Mouse (Mus musculus): ENCODE data around the gene Cep41. TPM values are rescaled to one million over a fixed set of nuclear protein-coding genes. Genes with fewer than 3 reads are reported as not detected.

Gene Cep41
- polyA plus RNA-seq, 1 experiment from 2014 or later, result 19.7 TPM

- WGBS, result 45% methylated on average over 6 of the region's 6 CpGs
- Histone ChIP-seq H3K27ac (ENCODE audit: low read depth, low read length) (0 out of 2 replicates have a peak overlapping the region, but pooled peaks have one; percentile 1), H3K9me3 (ENCODE audit: control insufficient read depth, low read length) (no peaks in the 10 kb centered on the region), H3K27me3 (ENCODE audit: control insufficient read depth, insufficient read depth, low read length) (no peaks in the 10 kb centered on the region), H3K9ac (ENCODE audit: low read depth, low read length) (no peak overlapping the region), H3K4me2 (replicated peaks; ENCODE audit: low read depth, low read length) (no peak overlapping the region), H3K36me3 (ENCODE audit: control insufficient read depth, insufficient read depth, low read length) (no peaks in the 10 kb centered on the region), H3K4me1 (replicated peaks; ENCODE audit: control insufficient read depth, insufficient read depth, low read length) (0 out of 2 replicates have a peak, but pooled peaks cover 2% of the 10 kb centered on the region), H3K4me3 (ENCODE audit: low read depth, low read length) (no peak overlapping the region)
- no peak for DNase-seq (ENCODE audit: low spot score)
- ATAC-seq (ENCODE audit: low FRiP score), result no peak
These were observed 39.1 kb downstream of the Cep41 start for GRCm38 (mm10) chr6:30654402-30654859.

- WGBS, result 79% methylated on average over 6 of the region's 6 CpGs
- H3K36me3 ChIP-seq (ENCODE audit: control insufficient read depth, insufficient read depth, low read length), result no peaks in the 10 kb centered on the region
- no peaks in the 10 kb centered on the region for H3K9me3 ChIP-seq (ENCODE audit: control insufficient read depth, low read length)
- 0 out of 2 replicates have a peak, but pooled peaks cover 2% of the 10 kb centered on the region for H3K4me1 ChIP-seq (replicated peaks; ENCODE audit: control insufficient read depth, insufficient read depth, low read length)
- H3K9ac ChIP-seq (ENCODE audit: low read depth, low read length), result no peak overlapping the region
- H3K27ac ChIP-seq (ENCODE audit: low read depth, low read length), result 0 out of 2 replicates have a peak overlapping the region, but pooled peaks have one; percentile 19
- no peak for ATAC-seq (ENCODE audit: low FRiP score)
- no peak overlapping the region for H3K4me2 ChIP-seq (replicated peaks; ENCODE audit: low read depth, low read length)
- H3K27me3 ChIP-seq (ENCODE audit: control insufficient read depth, insufficient read depth, low read length), result no peaks in the 10 kb centered on the region
- no peak for DNase-seq (ENCODE audit: low spot score)
- no peak overlapping the region for H3K4me3 ChIP-seq (ENCODE audit: low read depth, low read length)
These were observed 40.0 kb downstream of the Cep41 start for GRCm38 (mm10) chr6:30653518-30653917.

- no peaks in the 10 kb centered on the region for H3K27me3 ChIP-seq (ENCODE audit: control insufficient read depth, insufficient read depth, low read length)
- peak overlapping the region; percentile 12; the same call in 1 of the 2 replicates for H3K9ac ChIP-seq (ENCODE audit: low read depth, low read length)
- 53% methylated on average over 9 of the region's 9 CpGs for WGBS
- DNase-seq (ENCODE audit: low spot score) (no peak), ATAC-seq (ENCODE audit: low FRiP score) (no peak)
- 0 out of 2 replicates have a peak overlapping the region, but pooled peaks have one; percentile 36 for H3K27ac ChIP-seq (ENCODE audit: low read depth, low read length)
- H3K4me3 ChIP-seq (ENCODE audit: low read depth, low read length), result no peak overlapping the region
- no peaks in the 10 kb centered on the region for H3K9me3 ChIP-seq (ENCODE audit: control insufficient read depth, low read length)
- H3K4me2 ChIP-seq (replicated peaks; ENCODE audit: low read depth, low read length), result no peak overlapping the region
- no peaks in the 10 kb centered on the region for H3K36me3 ChIP-seq (ENCODE audit: control insufficient read depth, insufficient read depth, low read length)
- 0 out of 2 replicates have a peak, but pooled peaks cover 2% of the 10 kb centered on the region for H3K4me1 ChIP-seq (replicated peaks; ENCODE audit: control insufficient read depth, insufficient read depth, low read length)
These were observed 40.9 kb downstream of the Cep41 start for GRCm38 (mm10) chr6:30652425-30653188.

- no peak for ATAC-seq (ENCODE audit: low FRiP score)
- 70% methylated on average over 11 of the region's 11 CpGs for WGBS
- no peak overlapping the region for H3K27ac ChIP-seq (ENCODE audit: low read depth, low read length)
These were observed 43.8 kb downstream of the Cep41 start for GRCm38 (mm10) chr6:30649651-30650296.

GRCm38 (mm10) chr6:30645379-30645778 lies 48.2 kb downstream of the Cep41 start:
- no peaks in the 10 kb centered on the region for H3K27me3 ChIP-seq (ENCODE audit: control insufficient read depth, insufficient read depth, low read length)
- H3K4me3 ChIP-seq (ENCODE audit: low read depth, low read length), result no peak overlapping the region
- no peak overlapping the region for H3K9ac ChIP-seq (ENCODE audit: low read depth, low read length)
- H3K27ac ChIP-seq (ENCODE audit: low read depth, low read length), result no peak overlapping the region
- no peaks in the 10 kb centered on the region for H3K36me3 ChIP-seq (ENCODE audit: control insufficient read depth, insufficient read depth, low read length)
- no peaks in the 10 kb centered on the region for H3K4me1 ChIP-seq (replicated peaks; ENCODE audit: control insufficient read depth, insufficient read depth, low read length)
- H3K9me3 ChIP-seq (ENCODE audit: control insufficient read depth, low read length), result no peaks in the 10 kb centered on the region
- no peak overlapping the region for H3K4me2 ChIP-seq (replicated peaks; ENCODE audit: low read depth, low read length)
- no peak for DNase-seq (ENCODE audit: low spot score)
- WGBS, result 65% methylated on average over 6 of the region's 6 CpGs
- no peak for ATAC-seq (ENCODE audit: low FRiP score)

More at GRCm38 (mm10) chr6:30649651-30650296, 43.8 kb downstream of the Cep41 start:
- H3K4me2 ChIP-seq (replicated peaks; ENCODE audit: low read depth, low read length), result no peak overlapping the region
- no peaks in the 10 kb centered on the region for H3K36me3 ChIP-seq (ENCODE audit: control insufficient read depth, insufficient read depth, low read length)
- H3K9me3 ChIP-seq (ENCODE audit: control insufficient read depth, low read length), result no peaks in the 10 kb centered on the region
- H3K4me1 ChIP-seq (replicated peaks; ENCODE audit: control insufficient read depth, insufficient read depth, low read length), result no peaks in the 10 kb centered on the region
- H3K4me3 ChIP-seq (ENCODE audit: low read depth, low read length), result no peak overlapping the region
- no peak for DNase-seq (ENCODE audit: low spot score)
- H3K27me3 ChIP-seq (ENCODE audit: control insufficient read depth, insufficient read depth, low read length), result no peaks in the 10 kb centered on the region
- no peak overlapping the region for H3K9ac ChIP-seq (ENCODE audit: low read depth, low read length)

GRCm38 (mm10) chr6:30644462-30644861 lies 49.1 kb downstream of the Cep41 start:
- Histone ChIP-seq H3K27ac (ENCODE audit: low read depth, low read length) (no peak overlapping the region), H3K36me3 (ENCODE audit: control insufficient read depth, insufficient read depth, low read length) (no peaks in the 10 kb centered on the region), H3K9me3 (ENCODE audit: control insufficient read depth, low read length) (no peaks in the 10 kb centered on the region), H3K4me3 (ENCODE audit: low read depth, low read length) (no peak overlapping the region), H3K4me1 (replicated peaks; ENCODE audit: control insufficient read depth, insufficient read depth, low read length) (no peaks in the 10 kb centered on the region), H3K4me2 (replicated peaks; ENCODE audit: low read depth, low read length) (no peak overlapping the region), H3K27me3 (ENCODE audit: control insufficient read depth, insufficient read depth, low read length) (no peaks in the 10 kb centered on the region), H3K9ac (ENCODE audit: low read depth, low read length) (no peak overlapping the region)
- no peak for ATAC-seq (ENCODE audit: low FRiP score)
- DNase-seq (ENCODE audit: low spot score), result no peak
- 57% methylated on average over 3 of the region's 3 CpGs for WGBS

- 78% methylated on average over 12 of the region's 12 CpGs for WGBS
- ATAC-seq (ENCODE audit: low FRiP score) (no peak), DNase-seq (ENCODE audit: low spot score) (no peak)
- no peak overlapping the region for H3K9ac ChIP-seq (ENCODE audit: low read depth, low read length)
- H3K4me3 ChIP-seq (ENCODE audit: low read depth, low read length), result no peak overlapping the region
- H3K27ac ChIP-seq (ENCODE audit: low read depth, low read length), result no peak overlapping the region
- no peaks in the 10 kb centered on the region for H3K36me3 ChIP-seq (ENCODE audit: control insufficient read depth, insufficient read depth, low read length)
- H3K27me3 ChIP-seq (ENCODE audit: control insufficient read depth, insufficient read depth, low read length), result no peaks in the 10 kb centered on the region
- H3K4me1 ChIP-seq (replicated peaks; ENCODE audit: control insufficient read depth, insufficient read depth, low read length), result no peaks in the 10 kb centered on the region
- no peak overlapping the region for H3K4me2 ChIP-seq (replicated peaks; ENCODE audit: low read depth, low read length)
- no peaks in the 10 kb centered on the region for H3K9me3 ChIP-seq (ENCODE audit: control insufficient read depth, low read length)
These were observed 49.7 kb downstream of the Cep41 start for GRCm38 (mm10) chr6:30643694-30644460.

- no peak for ATAC-seq (ENCODE audit: low FRiP score)
- H3K4me2 ChIP-seq (replicated peaks; ENCODE audit: low read depth, low read length), result no peak within 1 kb of the TSS
- H3K9me3 ChIP-seq (ENCODE audit: control insufficient read depth, low read length), result no peaks in the 10 kb centered on the region
- no peaks in the 10 kb centered on the region for H3K4me1 ChIP-seq (replicated peaks; ENCODE audit: control insufficient read depth, insufficient read depth, low read length)
- no peak within 1 kb of the TSS for H3K9ac ChIP-seq (ENCODE audit: low read depth, low read length)
- no peak within 1 kb of the TSS for H3K4me3 ChIP-seq (ENCODE audit: low read depth, low read length)
- H3K27ac ChIP-seq (ENCODE audit: low read depth, low read length), result no peak within 1 kb of the TSS
- no peaks in the 10 kb centered on the region for H3K27me3 ChIP-seq (ENCODE audit: control insufficient read depth, insufficient read depth, low read length)
- DNase-seq (ENCODE audit: low spot score), result no peak
- 88% methylated on average over 5 of the region's 5 CpGs for WGBS
- H3K36me3 ChIP-seq (ENCODE audit: control insufficient read depth, insufficient read depth, low read length), result no peaks in the 10 kb centered on the region
These were observed 54.8 kb downstream of the Cep41 start, which contains the start of gene Cpa1 for GRCm38 (mm10) chr6:30638674-30639268. Gene Cpa1 (plus strand): TSS chr6:30639218.
